Mouse (Mus musculus) urinary bladder, postnatal 25 days (tissue): Measurements from ENCODE around the gene Magi2.
"Not testable (repeated sequence)": the region's sequence is repeated elsewhere in the genome, so short reads cannot be mapped to it uniquely, and the experiment has no call there.

ENCODE experiments used
- DNase-seq: peaks from one replicate; pipeline ENCODE4 v3.0.0; 2022; ENCODE audit warnings: low spot score

Magi2 gene

GRCm38 (mm10) chr5:20249382-20249781 is 1022.5 kb downstream of the Magi2 start:
- no peak for DNase-seq

GRCm38 (mm10) chr5:20251541-20251940 is 1024.7 kb downstream of the Magi2 start:
- DNase-seq = no peak

GRCm38 (mm10) chr5:20256150-20256868 is 1029.5 kb downstream of the Magi2 start:
- no peak for DNase-seq

- no peak for DNase-seq
Measured at GRCm38 (mm10) chr5:20256933-20257332, 1030.1 kb downstream of the Magi2 start.

GRCm38 (mm10) chr5:20257419-20257818 is 1030.6 kb downstream of the Magi2 start:
- DNase-seq = no peak

- DNase-seq = no peak
Measured at GRCm38 (mm10) chr5:20259719-20260118, 1032.9 kb downstream of the Magi2 start.

- DNase-seq = not testable (repeated sequence)
Measured at GRCm38 (mm10) chr5:20272680-20273079, 1045.8 kb downstream of the Magi2 start.

- no peak for DNase-seq
Measured at GRCm38 (mm10) chr5:20275632-20276031, 1048.8 kb downstream of the Magi2 start.

- DNase-seq = no peak
Measured at GRCm38 (mm10) chr5:20285080-20285840, 1058.4 kb downstream of the Magi2 start.

- DNase-seq = no peak
Measured at GRCm38 (mm10) chr5:20294521-20294920, 1067.7 kb downstream of the Magi2 start.

GRCm38 (mm10) chr5:20299816-20300215 is 1073.0 kb downstream of the Magi2 start:
- DNase-seq = no peak

- DNase-seq = no peak
Measured at GRCm38 (mm10) chr5:20303056-20303965, 1076.5 kb downstream of the Magi2 start.

GRCm38 (mm10) chr5:20320970-20321369 is 1094.1 kb downstream of the Magi2 start:
- no peak for DNase-seq

GRCm38 (mm10) chr5:20325290-20325689 is 1098.5 kb downstream of the Magi2 start:
- no peak for DNase-seq

GRCm38 (mm10) chr5:20328901-20329300 is 1102.1 kb downstream of the Magi2 start:
- no peak for DNase-seq

GRCm38 (mm10) chr5:20330025-20330424 is 1103.2 kb downstream of the Magi2 start:
- DNase-seq = no peak

- no peak for DNase-seq
Measured at GRCm38 (mm10) chr5:20332574-20332973, 1105.7 kb downstream of the Magi2 start.

GRCm38 (mm10) chr5:20334549-20334948 is 1107.7 kb downstream of the Magi2 start:
- DNase-seq = no peak

GRCm38 (mm10) chr5:20352941-20353340 is 1126.1 kb downstream of the Magi2 start:
- no peak for DNase-seq

GRCm38 (mm10) chr5:20358437-20358836 is 1131.6 kb downstream of the Magi2 start:
- no peak for DNase-seq

- DNase-seq = no peak
Measured at GRCm38 (mm10) chr5:20359021-20359420, 1132.2 kb downstream of the Magi2 start.

- DNase-seq = no peak
Measured at GRCm38 (mm10) chr5:20362154-20362553, 1135.3 kb downstream of the Magi2 start.
